Comparison of ENCODE assay signal across 8 mouse cellular contexts in genomic region chr9:73560037-73560436, GRCm38 (mm10).
A peak's percentile ranks its signal among the peaks of the same experiment; 100 is the strongest.
DNase-seq lines count a peak whose midpoint lies in the region; ATAC-seq and TF ChIP-seq lines count a peak whose summit lies in the region.
"Had no signal": no experiment of that assay in that cellular context is flagged by ENCODE, and none has a peak within 500 bp of the region (broad histone marks: within the 10 kb centered on the region; RNA-seq: fewer than 3 reads in every experiment).

No protein-coding gene starts in this region.

- no peak for TF ChIP-seq CTCF in layer of hippocampus, adult 2 months (conservative IDR thresholded peaks at IDR 0.05)

- H3K9ac ChIP-seq in heart, embryonic 14.5 days (ENCODE audit: low read length), result no peak overlapping the region
- H3K9ac ChIP-seq: neural tube, embryonic 13.5 days had no signal

- WGBS in heart, embryonic 14.5 days, result 15% methylated on average over 5 of the region's 5 CpGs

- no peak overlapping the region for H3K4me3 ChIP-seq in heart, embryonic 14.5 days (ENCODE audit: control insufficient read depth in 1 of 2, insufficient read depth in 1 of 2, low read depth in 1 of 2, low read length in 2 of 2)
- no peak overlapping the region for H3K4me3 ChIP-seq in layer of hippocampus, adult 2 months
- H3K4me3 ChIP-seq: neural tube, embryonic 13.5 days had no signal

- DNase-seq in retina, postnatal 1 day, result peak; percentile 16
- DNase-seq in retina, embryonic 14.5 days (ENCODE audit: low spot score), result no peak
- DNase-seq in cerebellum, adult 8-10 months, result peak; percentile 40
- peak; percentile 19 for DNase-seq in lung, postnatal 36 days
- DNase-seq in neural tube, embryonic 10.5 days (ENCODE audit: extremely low spot score, low spot score), result no peak
- DNase-seq in layer of hippocampus, adult 2 months (ENCODE audit: low spot score in 2 of 2), result no peak

- peaks cover 2 to 9% of the 10 kb centered on the region in 2 experiments; a peak in 2 of 4 replicates for H3K4me1 ChIP-seq in heart, embryonic 14.5 days (ENCODE audit: control insufficient read depth in 2 of 2, insufficient read depth in 2 of 2, low read length in 2 of 2)
- H3K4me1 ChIP-seq: neural tube, embryonic 13.5 days had no signal

- no peaks in the 10 kb centered on the region for H3K27me3 ChIP-seq in heart, embryonic 14.5 days (ENCODE audit: control insufficient read depth, insufficient read depth, low read length)
- H3K27me3 ChIP-seq: neural tube, embryonic 13.5 days had no signal

- no peak overlapping the region for H3K4me2 ChIP-seq in heart, embryonic 14.5 days (ENCODE audit: low read length)
- H3K4me2 ChIP-seq: neural tube, embryonic 13.5 days had no signal

- H3K36me3 ChIP-seq in heart, embryonic 14.5 days (ENCODE audit: control insufficient read depth, insufficient read depth, low read length), result no peaks in the 10 kb centered on the region
- H3K36me3 ChIP-seq: neural tube, embryonic 13.5 days had no signal

- peak overlapping the region in 1 of 2 experiments; percentile 33; a peak in 2 of 4 replicates for H3K27ac ChIP-seq in heart, embryonic 14.5 days (replicated peaks in 1 of 2; ENCODE audit: control insufficient read depth in 1 of 2, insufficient read depth in 1 of 2, low read depth in 2 of 2, low read length in 2 of 2)
- no peak overlapping the region for H3K27ac ChIP-seq in layer of hippocampus, adult 2 months
- H3K27ac ChIP-seq: neural tube, embryonic 13.5 days had no signal

- ATAC-seq in heart, embryonic 14.5 days (ENCODE audit: insufficient number of reproducible peaks, insufficient read depth, low FRiP score, low read depth), result peak; percentile 68; the same call in 1 of the 2 replicates

- 0 out of 2 replicates have a peak, but pooled peaks cover 3% of the 10 kb centered on the region for H3K9me3 ChIP-seq in heart, embryonic 14.5 days (ENCODE audit: control insufficient read depth, low read length)
- H3K9me3 ChIP-seq: neural tube, embryonic 13.5 days had no signal

Comparison
In these comparisons a context has a peak if more than half of its experiments do, and no peak if none do; other contexts are left out.
1. DNase-seq: peak in retina, postnatal 1 day (single experiment), cerebellum, adult 8-10 months (single experiment) and lung, postnatal 36 days (single experiment); none in retina, embryonic 14.5 days (single experiment), neural tube, embryonic 10.5 days (single experiment) and layer of hippocampus, adult 2 months (0 of 2).